Mouse (Mus musculus): Measurements from ENCODE around the gene Calu. TPM values are rescaled to one million over a fixed set of nuclear protein-coding genes. Genes with fewer than 3 reads are reported as not detected.
A peak's percentile ranks its signal among the peaks of the same experiment; 100 is the strongest.
"Not testable (repeated sequence)": the region's sequence is repeated elsewhere in the genome, so short reads cannot be mapped to it uniquely, and the experiment has no call there.

Gene Calu
- total RNA-seq (2021) (100 to 1,000 TPM; 125 to 150 TPM), polyA plus RNA-seq (2012; rRNA removed) (14.3 and 18.5 TPM in 2 replicates)
- long read RNA-seq, transcript Calu-201 (7 exons, 3,229 nt): major isoform, 60 of 100 reads
- long read RNA-seq, transcript Calu-202 (7 exons, 2,670 nt): minor isoform, 22 of 100 reads
- long read RNA-seq, partial matches to known transcripts: 13 of 100 reads
- long read RNA-seq, other reads (novel, unspliced or antisense): 5 of 100 reads

DNA sequence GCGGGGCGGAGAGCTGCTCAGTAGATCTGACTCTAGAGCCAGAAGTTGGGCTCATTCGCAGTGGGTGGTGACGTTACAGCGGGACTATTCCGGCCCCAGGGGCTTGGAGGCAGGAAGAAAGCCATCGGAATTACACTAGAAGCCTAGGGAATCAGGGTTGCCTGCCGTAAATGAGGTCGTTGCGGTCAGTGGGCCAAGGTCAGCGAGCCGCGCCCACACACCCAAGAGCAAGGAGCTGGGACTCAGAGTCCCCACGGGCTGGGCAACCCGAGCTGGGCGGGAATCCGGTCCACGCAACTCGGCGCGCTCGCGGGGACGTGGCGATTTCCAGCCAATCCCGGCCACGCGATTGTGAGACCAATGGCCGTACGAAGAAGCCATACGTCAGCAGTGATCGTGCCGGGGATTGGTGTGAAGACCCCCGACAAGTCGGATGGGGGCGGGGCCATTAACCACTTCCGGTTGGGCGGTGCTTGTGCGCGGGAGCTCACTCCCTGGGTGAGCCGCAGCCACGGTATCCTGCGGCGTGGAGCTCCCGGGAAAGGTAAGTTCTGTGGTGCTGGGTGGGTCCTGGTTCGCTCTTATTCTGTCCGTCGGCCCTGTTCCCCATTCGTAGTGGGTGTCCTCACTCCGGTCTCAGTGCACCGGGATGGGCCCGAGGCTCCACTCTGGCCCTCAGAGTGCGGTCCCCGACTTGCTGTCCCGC, at the start of gene Calu:
TSS of gene Calu (plus strand) at position 405 of the 706 bp plus-strand sequence.
- peak; percentile 100 for DNase-seq

DNA sequence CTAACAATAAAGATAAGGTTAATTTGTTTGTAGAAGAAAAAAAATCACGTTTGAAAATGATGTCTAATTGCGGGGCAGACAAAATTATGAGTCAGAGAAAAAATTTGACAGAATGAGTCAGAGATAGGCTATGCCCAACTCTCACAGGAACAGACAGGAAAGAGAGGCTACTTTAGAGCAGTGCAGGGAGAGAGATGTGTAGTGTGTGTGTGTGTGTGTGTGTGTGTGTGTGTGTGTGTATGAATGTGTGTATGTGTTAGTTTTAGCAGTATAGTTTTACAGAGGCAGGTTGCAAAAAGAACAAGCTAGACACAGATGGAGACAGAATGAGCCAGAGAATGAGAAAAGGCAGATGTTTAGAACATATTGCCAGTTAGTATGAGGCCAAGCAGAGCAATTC, 48.8 kb upstream of the Calu start:
- no peak for DNase-seq

DNA sequence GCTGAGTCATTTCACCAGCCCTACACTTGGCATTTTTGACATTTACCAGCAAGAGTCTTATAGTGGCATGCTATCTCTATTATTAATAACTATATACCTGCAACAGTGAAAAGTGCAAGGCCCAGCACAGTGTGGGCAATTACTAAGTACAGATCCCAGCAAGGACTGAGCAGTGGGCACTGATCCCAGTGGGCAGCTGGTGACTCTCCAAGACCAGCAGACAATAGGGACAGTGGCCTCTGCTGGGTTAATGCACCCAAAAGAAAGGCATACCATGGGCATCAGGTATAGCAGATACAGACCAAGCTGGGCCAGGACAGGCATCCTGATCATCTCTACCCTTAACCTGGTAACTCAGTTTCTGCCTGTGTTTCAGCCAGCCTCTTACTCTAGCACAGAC, 44.6 kb upstream of the Calu start:
- no peak for DNase-seq

DNA sequence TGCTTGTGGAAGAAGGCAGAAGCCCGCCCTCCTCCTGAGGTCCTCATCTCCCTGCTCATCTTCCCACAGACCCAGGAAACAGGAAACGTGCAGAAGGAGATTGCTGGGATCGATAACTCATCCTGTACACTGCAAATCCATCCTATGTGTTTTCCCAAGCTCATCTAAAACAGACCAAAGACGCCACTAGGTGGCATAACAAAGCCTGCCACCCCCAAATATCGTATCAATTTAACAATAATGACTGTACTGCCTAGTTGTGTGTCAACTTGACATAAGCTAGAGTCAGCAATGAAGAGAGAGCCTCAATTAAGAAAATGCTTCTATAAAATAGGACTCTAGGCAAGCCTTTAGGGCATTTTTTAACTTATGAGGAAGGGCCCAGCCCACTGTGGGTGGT, 44.1 kb upstream of the Calu start:
- DNase-seq: no peak

DNA sequence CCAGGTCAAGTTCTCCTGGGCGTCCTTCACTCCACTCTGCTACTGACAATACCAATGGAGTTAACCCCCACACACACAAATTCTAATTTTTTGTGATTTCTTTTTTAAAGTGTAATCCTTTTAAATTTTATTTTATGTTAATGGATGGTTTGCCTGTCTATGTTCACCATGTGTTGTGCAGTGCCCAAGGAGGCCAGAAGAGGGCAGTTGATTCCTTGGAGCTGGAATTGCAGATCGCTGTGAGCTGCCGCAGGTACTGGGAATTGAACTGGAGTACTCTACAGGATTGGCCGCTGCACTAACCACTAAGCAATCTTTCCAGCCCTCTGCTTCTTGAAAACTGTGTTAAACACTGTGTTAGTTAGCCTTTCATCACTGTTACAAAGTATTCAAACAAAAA, 42.4 kb upstream of the Calu start:
- no peak for DNase-seq

DNA sequence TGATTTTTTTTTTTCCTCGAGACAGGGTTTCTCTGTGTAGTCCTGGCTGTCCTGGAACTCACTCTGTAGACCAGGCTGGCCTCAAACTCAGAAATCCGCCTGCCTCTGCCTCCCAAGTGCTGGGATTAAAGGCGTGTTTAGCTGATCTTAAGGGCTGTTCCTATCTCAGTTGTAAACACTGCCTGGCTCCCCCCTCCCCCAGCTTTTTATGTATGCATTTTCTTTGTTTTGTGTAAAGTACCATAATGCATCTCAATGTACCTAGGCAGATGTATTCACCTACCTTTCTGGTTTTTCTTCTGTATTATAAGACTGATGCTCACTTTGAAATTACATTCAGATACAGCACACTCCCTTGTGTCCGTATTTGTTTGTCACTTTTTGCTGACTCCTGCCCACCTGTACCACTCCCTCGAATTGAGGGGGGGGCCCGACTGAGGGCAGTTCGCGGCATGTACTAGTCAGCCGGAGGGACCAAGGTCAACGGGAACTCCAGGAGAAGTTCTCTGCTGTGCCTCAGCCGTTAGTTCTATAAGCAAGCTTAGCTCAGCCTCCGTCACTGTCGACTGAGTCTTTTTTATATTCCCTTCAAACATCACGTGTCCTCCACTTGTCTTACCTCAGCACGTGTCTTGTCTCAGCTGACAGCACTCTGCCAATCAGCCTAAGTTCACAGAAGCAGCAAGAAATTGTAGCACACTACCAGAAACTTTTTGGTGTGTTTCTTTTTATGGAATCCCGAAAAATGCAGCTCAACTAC, 38.8 kb upstream of the Calu start:
- DNase-seq: no peak

DNA sequence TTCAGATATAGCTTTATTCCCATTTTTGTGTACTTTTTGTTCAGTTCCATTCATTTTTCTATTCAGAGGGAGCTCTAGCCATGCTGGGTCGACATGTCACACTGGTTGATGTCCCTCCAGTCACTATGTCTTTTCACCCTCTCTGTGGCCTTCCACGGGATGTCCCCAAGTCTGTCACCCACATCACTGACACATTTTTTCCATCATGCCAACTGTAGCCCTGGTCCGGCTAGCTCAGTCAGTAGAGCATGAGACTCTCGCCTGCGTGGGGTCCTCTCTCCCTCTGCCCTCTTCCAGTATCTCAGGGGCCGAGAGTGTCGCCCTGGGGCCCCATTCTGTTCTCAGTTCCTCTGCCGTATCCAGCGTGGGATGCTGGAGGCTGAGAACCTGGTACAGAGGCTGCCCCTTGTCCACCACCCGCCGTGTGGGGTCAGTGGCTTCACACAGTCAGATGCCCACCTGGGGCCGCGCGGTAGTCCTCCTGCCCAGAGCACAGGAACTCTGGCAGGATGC, 34.1 kb upstream of the Calu start:
- DNase-seq: no peak

DNA sequence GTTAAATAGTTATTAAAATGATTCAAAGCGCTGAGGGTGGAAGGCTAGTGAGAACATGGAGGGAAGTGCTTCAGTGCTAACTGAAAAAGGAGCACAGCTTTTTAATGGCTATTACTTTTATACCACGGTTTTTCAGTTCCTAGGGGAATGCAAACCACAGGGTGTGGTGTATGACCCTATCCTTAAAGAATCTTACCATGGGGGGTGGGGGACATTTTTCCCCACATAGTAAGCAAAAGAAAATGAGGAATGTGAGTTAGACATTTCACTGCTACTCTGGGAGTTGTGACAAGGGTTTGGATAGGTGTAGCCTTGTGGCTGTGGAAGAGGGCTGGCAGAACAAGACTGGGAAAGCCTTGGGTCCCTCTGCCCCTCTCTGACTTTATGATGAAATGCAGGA, 30.6 kb upstream of the Calu start:
- no peak for DNase-seq

DNA sequence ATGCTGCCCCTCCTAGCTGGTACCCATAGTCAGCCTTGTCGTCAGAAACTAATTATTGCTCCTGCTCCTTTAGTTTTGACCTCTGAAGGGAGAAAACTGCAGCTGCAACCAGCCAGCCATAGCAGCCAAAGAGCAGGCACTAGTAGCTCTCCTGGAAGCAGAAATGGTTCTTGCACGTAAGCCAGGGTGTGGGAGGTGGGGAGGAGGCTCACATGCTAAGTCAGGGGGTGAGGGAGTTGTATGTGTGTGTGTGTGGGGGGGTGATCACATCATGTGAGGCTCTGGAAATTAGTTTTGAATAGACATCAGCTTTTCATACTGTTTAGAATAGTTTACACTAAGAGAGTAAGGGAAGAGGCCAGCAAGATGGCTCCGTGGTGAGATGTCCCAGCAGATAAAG, 29.9 kb upstream of the Calu start:
- no peak for DNase-seq

DNA sequence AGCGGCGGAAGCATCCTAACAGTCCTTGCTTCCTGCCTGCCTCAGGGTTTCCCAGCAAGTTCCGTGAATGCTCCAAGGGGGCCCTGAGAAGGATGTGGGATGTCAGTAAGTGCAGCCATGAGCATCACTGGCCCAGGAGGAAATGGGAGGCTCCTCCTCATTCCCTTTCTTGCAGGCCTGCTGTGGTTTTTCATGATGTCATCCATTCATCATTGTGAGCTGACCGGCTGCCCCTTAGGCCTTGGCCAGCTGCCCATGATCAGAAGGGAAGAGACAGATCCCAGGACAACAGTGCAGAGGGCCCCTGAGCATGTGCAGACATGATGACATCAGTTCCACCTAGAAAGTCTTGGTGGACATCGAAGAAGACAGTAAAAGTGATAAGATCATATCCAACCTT, 29.0 kb upstream of the Calu start, which contains the start of gene Fam71f1:
TSS of gene Fam71f1 (plus strand) at position 262 of the 400 bp plus-strand sequence.
- DNase-seq: peak; percentile 80

DNA sequence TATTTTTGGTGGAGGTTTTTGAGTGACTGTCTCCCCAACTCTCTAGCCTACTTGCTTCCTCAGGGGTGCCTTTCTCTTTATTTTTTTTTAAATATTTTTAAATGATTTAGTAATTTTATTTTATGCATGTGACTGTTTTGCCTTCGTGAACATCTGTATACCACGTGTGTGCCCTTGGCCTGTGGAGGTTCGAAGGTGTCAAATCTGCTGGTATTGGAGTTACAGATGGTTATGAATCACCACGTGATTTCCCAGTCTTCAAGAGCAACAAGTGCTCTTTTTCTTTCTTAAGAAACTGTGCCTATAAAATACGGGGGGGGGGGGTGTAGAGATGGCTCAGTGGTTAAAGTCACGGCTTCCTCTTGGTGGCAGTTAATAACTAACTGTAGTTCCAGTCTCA, 26.3 kb upstream of the Calu start:
- no peak for DNase-seq

DNA sequence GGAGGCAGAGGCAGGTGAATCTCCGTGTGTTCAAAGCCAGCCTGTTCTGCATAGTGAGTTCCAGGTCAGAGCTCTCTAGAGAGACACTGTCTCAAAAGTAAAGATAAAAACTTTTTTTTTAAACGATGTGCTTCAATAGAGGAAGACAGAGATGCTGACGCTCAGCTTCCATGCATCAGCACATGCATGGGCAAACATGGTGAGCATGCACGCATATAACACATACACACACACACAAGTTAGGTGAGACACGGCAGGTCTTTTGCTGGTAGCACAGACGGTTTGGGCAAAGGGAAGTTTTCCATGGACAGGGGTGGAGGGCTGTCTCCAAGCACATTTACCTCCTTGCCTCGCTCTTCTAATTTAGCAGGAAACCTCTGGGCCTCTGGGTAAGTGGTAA, 25.7 kb upstream of the Calu start:
- DNase-seq: no peak

DNA sequence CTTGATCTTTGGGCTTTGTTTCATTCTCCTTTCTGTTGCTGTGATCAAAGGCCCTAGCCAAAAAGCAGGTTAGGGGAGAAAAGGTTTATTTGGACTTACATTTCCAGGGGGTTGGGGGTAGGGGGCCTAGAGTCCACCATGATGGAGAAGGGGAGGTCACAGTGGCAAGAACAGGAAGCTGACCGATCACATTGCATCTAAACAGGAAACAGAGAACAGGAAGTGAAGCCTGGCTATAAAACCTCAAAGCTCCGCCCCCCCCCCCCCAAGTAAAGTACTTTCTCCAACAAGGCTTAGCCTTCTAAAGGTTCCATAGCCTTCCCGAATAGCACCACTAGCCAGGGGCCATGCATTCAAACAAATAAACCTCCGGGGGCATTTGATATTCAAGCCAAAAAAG, 25.1 kb upstream of the Calu start:
- DNase-seq: no peak

DNA sequence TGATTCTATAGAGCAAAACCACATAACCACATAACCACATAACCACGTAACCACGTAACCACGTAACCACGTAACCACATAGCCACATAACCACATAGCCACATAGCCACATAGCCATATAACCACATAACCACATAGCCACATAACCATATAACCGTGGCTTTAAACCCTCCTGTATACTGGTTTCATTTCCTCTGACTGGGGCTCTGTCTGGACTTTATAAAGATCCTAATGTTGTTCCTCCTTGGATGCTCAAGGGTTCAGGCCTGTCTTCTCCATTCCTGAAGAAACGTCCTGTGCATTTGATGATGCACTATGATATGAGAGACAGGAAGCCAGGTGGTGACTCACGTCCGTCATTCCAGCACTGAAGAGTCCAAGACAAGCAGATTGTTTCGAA, 20.9 kb upstream of the Calu start:
- DNase-seq: no peak

DNA sequence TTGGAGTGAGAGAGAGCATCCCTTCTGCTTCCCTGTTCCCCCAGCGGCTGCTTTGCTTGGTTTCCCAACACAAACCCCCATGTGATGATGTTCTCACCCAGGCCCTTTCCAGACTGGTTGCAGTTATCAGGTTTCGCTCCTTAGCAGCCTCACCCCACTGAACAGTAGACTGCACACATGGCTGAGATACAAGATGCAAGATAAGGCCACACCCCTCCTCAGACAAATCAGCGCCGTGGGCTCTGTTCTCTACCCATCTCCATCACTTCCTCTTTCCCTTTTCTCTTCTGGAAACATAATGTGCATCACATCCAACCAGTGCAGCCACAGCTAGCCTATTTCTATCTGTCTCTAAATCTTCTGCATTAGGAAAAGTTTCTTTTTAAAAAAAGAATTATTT, 18.4 kb upstream of the Calu start:
- DNase-seq: no peak

DNA sequence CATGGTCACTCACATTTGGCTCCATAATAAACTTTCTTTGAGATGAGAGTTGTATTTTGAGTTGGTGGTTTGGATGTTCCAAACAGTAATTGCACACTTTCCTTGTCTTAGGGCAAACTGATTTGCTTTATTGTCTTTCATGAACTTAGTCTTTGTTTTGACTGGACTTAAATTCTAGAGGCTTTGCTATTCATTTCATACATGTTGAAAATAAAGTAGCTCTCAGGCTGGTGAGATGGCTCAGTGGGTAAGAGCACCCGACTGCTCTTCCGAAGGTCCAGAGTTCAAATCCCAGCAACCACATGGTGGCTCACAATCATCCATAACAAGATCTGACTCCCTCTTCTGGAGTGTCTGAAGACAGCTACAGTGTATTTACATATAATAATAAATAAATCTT, 1.4 kb upstream of the Calu start:
- DNase-seq: not testable (repeated sequence)

DNA sequence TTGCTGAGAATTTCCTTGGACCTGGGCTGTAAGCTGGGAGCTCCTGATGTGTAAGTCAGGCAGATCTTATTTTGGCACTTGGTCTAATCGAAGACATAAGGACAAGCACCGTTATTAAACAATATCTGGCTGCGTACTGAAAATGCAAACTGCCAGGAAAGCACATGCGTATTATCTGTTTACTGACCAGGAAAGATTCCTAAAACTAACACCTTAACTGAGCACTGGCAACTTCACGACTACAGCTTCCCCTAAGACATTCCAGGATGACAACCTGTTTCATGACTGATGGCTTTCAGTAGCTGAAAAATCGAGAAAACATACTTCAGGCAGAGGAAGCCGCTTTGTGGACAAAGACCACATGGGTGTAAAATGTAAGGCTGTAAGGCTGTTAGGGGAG, 680 bp upstream of the Calu start:
- DNase-seq: no peak

DNA sequence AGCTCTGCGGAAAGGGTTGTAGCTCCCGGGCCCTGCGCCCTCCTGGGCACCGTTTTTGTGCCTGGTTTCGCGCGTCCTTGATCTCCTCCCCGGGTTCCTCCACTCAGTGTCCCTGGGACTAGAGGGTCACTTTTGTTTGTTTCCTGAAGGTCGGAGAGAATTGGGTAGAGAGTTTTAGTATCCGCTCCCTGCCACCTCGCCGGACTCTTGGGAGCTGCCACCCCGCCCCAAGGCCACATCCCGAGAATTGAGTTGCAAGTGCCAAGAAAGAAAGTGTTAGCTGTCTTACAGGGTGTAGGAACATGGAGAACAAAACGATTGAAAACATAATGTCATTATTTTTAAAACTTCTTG, 479 bp downstream of the Calu start:
- no peak for DNase-seq

DNA sequence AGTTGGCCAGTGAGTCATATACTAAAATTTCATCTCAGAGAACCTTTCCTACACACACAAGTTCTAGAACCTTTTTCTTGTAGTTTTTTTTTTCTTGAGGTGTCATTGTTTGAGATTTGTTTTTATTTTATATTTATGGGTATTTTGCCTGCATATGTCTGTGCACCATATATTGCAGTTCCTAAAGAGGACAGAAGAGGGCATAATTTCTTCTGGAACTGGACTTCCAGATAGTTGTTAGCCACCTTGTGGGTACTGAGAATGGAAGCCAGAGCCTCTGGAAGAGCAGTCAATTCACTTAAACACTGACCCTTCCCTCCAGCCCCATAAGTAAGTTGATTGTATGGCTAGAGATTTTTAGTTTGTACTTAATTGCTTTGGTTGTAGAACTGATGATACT, 3.7 kb downstream of the Calu start:
- no peak for DNase-seq

DNA sequence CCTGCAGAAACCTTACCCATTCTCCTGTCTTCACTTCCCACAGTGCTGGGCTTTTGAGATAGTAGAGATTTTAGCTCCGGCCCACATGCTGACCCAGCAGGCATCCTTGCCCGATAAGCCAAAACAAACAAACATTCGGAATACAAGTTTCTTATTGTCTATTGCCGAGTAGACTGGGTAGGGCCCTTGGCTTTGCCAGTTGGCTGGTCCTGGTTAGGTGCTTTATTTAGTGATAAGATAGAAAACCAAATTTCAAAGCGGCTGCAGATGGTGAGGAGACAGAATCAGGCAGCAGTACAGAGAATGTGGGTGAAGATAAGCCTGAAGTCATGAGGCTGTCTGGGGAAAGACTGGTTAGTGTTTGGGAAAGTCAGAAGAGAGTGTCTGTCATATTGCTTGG, 4.9 kb downstream of the Calu start:
- no peak for DNase-seq

DNA sequence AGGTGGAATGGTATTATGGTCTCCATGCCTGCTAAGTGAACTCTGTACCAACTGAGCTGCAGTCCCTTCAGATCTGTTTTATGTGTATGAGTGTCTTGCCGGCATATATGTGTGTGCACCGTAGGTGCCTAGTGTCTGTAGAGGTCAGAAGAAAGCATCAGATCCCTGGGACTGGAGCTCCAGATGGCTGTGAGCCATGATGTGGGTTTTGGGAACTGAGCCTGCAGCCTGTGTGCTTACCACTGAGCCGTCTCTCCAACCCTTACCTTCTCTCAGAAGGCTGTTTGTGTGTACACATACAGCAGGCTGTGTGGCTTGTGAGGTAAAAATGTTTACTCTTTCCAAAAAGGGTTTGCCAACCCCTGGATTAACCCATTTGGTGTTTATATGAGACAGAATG, 11.5 kb downstream of the Calu start:
- no peak for DNase-seq

DNA sequence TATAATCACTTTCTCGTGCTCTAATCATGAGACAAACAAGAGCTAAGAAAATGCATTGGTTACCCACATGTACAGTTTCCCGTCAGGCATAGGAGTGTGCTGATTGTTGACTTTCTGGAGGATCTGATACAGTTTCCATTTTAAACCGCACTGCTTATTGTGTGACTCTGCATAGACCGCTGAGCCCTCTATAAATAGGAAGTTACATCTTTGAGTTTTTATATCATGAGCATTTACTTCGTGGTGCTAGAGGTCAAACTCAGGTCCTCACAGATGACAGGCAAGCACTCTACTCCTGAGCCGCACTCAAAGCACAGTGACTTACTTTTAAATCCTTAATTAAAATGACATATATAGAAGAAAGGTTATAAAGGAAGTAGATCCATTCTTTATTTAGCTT, 12.3 kb downstream of the Calu start:
- no peak for DNase-seq
